Mouse (Mus musculus) olfactory bulb, adult 2 months (tissue): ENCODE data around the gene Ndufaf2.

ENCODE experiments used
- CTCF ChIP-seq: fragments of 200-500 bp; IDR thresholded peaks from 2 replicates; pipeline ENCODE4 v1.5.1; 2012; ENCODE audit warnings: low read depth, mild to moderate bottlenecking, low read length, moderate library complexity; ENCODE audit not compliant: insufficient read depth
- POLR2A ChIP-seq: fragments of 200-500 bp; IDR thresholded peaks from 2 replicates; pipeline ENCODE4 v1.6.1; 2012; ENCODE audit warnings: mild to moderate bottlenecking, low read depth, low read length, moderate library complexity; ENCODE audit not compliant: insufficient read depth

- TF ChIP-seq POLR2A (no peak), CTCF (no peak)
Observed at GRCm38 (mm10) chr13:108117654-108118053, 40.8 kb downstream of the Ndufaf2 start.
